Mouse (Mus musculus) MEL (cell line): ENCODE measurements at regions not wholly inside any gene's neighbourhood (a gene's known extent, or its start where the extent isn't known, plus 50 kb on each side); places are given as distances from the start of the nearest gene placed in this dataset.

ENCODE experiments used
- DNase-seq: peaks from one replicate; pipeline ENCODE4 v3.0.0; 2011; ENCODE audit warnings: low read depth, low spot score
- H3K27ac ChIP-seq: 2 replicates; pipeline ENCODE4 v1.5.1; 2012; ENCODE audit warnings: low read depth, mild to moderate bottlenecking, control low read depth, low read length, moderate library complexity; ENCODE audit not compliant: control insufficient read depth
- H3K27me3 ChIP-seq, 2 experiments: fragments of 150-350 bp in 1 of 2; sonication (generic) in 1 of 2; 2 replicates each; pipeline ENCODE4 v1.6.1; 2012; ENCODE audit warnings: low read length in 2 of 2, mild to moderate bottlenecking in 2 of 2, improper control_type of control experiment in 1 of 2, moderate library complexity in 1 of 2; ENCODE audit not compliant: insufficient read depth in 2 of 2, control insufficient read depth in 1 of 2
- H3K36me3 ChIP-seq, 2 experiments: 2 replicates each; pipeline ENCODE4 v1.6.1; 2012 to 2014; ENCODE audit warnings: low read length in 2 of 2, improper control_type of control experiment in 1 of 2, inconsistent platforms in 1 of 2, mild to moderate bottlenecking in 1 of 2; ENCODE audit not compliant: insufficient read depth in 2 of 2, control insufficient read depth in 1 of 2
- H3K4me1 ChIP-seq, 2 experiments: fragments of 150-350 bp in 1 of 2; sonication (generic) in 1 of 2; 2 replicates each; pipeline ENCODE4 v1.6.1; 2012; ENCODE audit warnings: low read length in 2 of 2, improper control_type of control experiment in 1 of 2, mild to moderate bottlenecking in 1 of 2; ENCODE audit not compliant: insufficient read depth in 2 of 2, control insufficient read depth in 1 of 2
- H3K4me3 ChIP-seq, 2 experiments: fragments of 150-350 bp in 1 of 2; sonication (generic) in 1 of 2; 2 replicates each; pipeline ENCODE4 v1.5.1; 2012; ENCODE audit warnings: low read depth in 2 of 2, low read length in 2 of 2, mild to moderate bottlenecking in 2 of 2, moderate library complexity in 2 of 2, control low read depth in 1 of 2, improper control_type of control experiment in 1 of 2; ENCODE audit not compliant: control insufficient read depth in 1 of 2, insufficient read depth in 1 of 2
- H3K79me2 ChIP-seq: 2 replicates; pipeline ENCODE4 v1.6.1; 2012; ENCODE audit warnings: mild to moderate bottlenecking, low read length, moderate library complexity; ENCODE audit not compliant: control insufficient read depth, poor library complexity, insufficient read depth
- H3K9ac ChIP-seq: 2 replicates; pipeline ENCODE4 v1.6.1; 2012; ENCODE audit warnings: low read depth, mild to moderate bottlenecking, control low read depth, low read length, moderate library complexity; ENCODE audit not compliant: control insufficient read depth, poor library complexity, severe bottlenecking
- H3K9me3 ChIP-seq: fragments of 150-350 bp; sonication (generic); replicated peaks from 2 replicates; pipeline ENCODE4 v1.6.1; 2012; ENCODE audit warnings: mild to moderate bottlenecking, low read length, improper control_type of control experiment, moderate library complexity; ENCODE audit not compliant: insufficient read depth
- BHLHE40 ChIP-seq: IDR thresholded peaks from 2 replicates; pipeline ENCODE4 v1.6.1; 2012; ENCODE audit warnings: low read depth, mild to moderate bottlenecking, inconsistent platforms, low read length, improper control_type of control experiment, borderline replicate concordance
- CHD1 ChIP-seq: IDR thresholded peaks from 2 replicates; pipeline ENCODE4 v1.6.1; 2012; ENCODE audit warnings: low read depth, mild to moderate bottlenecking, inconsistent platforms, low read length, improper control_type of control experiment
- CHD2 ChIP-seq: IDR thresholded peaks from 2 replicates; pipeline ENCODE4 v1.6.1; 2011; ENCODE audit warnings: low read length, improper control_type of control experiment
- CTCF ChIP-seq, 3 experiments: IDR thresholded peaks in 2 of 3; conservative IDR thresholded peaks in 1 of 3; 2 replicates each; pipeline ENCODE4 v1.5.1; 2011 to 2012; ENCODE audit warnings: low read length in 3 of 3, low read depth in 2 of 3, mild to moderate bottlenecking in 2 of 3, improper control_type of control experiment in 1 of 3, inconsistent platforms in 1 of 3, mixed read lengths in 1 of 3, moderate library complexity in 1 of 3; ENCODE audit not compliant: control insufficient read depth in 1 of 3, insufficient read depth in 1 of 3, poor library complexity in 1 of 3, severe bottlenecking in 1 of 3
- E2F4 ChIP-seq: IDR thresholded peaks from 2 replicates; pipeline ENCODE4 v1.6.1; 2011; ENCODE audit warnings: low read depth, low read length, improper control_type of control experiment, borderline replicate concordance
- ELF1 ChIP-seq: IDR thresholded peaks from 2 replicates; pipeline ENCODE4 v1.6.1; 2014; ENCODE audit warnings: low read depth, mild to moderate bottlenecking, inconsistent platforms, low read length, improper control_type of control experiment, moderate library complexity
- EP300 ChIP-seq, 2 experiments: IDR thresholded peaks; 2 replicates each; pipeline ENCODE4 v1.6.1; 2011; ENCODE audit warnings: improper control_type of control experiment in 2 of 2, low read length in 2 of 2, low read depth in 1 of 2, mild to moderate bottlenecking in 1 of 2
- GABPA ChIP-seq: IDR thresholded peaks from 2 replicates; pipeline ENCODE4 v1.6.1; 2012; ENCODE audit warnings: low read depth, mild to moderate bottlenecking, inconsistent platforms, low read length, improper control_type of control experiment, moderate library complexity
- HCFC1 ChIP-seq: IDR thresholded peaks from 2 replicates; pipeline ENCODE4 v1.6.1; 2012; ENCODE audit warnings: low read depth, mild to moderate bottlenecking, inconsistent platforms, low read length, improper control_type of control experiment, moderate library complexity
- KAT2A ChIP-seq: conservative IDR thresholded peaks from 2 replicates; pipeline ENCODE4 v1.6.1; 2012; ENCODE audit warnings: low read depth, low read length, improper control_type of control experiment, inconsistent platforms
- MAFK ChIP-seq: IDR thresholded peaks from 2 replicates; pipeline ENCODE4 v1.6.1; 2011; ENCODE audit warnings: low read depth, mild to moderate bottlenecking, low read length, improper control_type of control experiment, borderline replicate concordance
- MAZ ChIP-seq: IDR thresholded peaks from 2 replicates; pipeline ENCODE4 v1.6.1; 2012; ENCODE audit warnings: low read depth, mild to moderate bottlenecking, inconsistent platforms, low read length, improper control_type of control experiment
- MEF2A ChIP-seq: IDR thresholded peaks from 2 replicates; pipeline ENCODE4 v1.6.1; 2014; ENCODE audit warnings: low read depth, mild to moderate bottlenecking, inconsistent platforms, low read length, improper control_type of control experiment; ENCODE audit not compliant: poor library complexity, insufficient replicate concordance, severe bottlenecking; ENCODE audit errors: extremely low read depth
- MXI1 ChIP-seq: IDR thresholded peaks from 2 replicates; pipeline ENCODE4 v1.6.1; 2011; ENCODE audit warnings: mild to moderate bottlenecking, low read depth, low read length, improper control_type of control experiment
- MYB ChIP-seq: IDR thresholded peaks from 2 replicates; pipeline ENCODE4 v1.6.1; 2011; ENCODE audit warnings: mild to moderate bottlenecking, low read depth, low read length, improper control_type of control experiment
- MYC ChIP-seq: IDR thresholded peaks from 2 replicates; pipeline ENCODE4 v1.6.1; 2011; ENCODE audit warnings: low read depth, mild to moderate bottlenecking, low read length, improper control_type of control experiment, moderate library complexity
- NRF1 ChIP-seq: IDR thresholded peaks from 2 replicates; pipeline ENCODE4 v1.6.1; 2014; ENCODE audit warnings: low read depth, mild to moderate bottlenecking, inconsistent platforms, low read length, improper control_type of control experiment, moderate library complexity; ENCODE audit not compliant: poor library complexity, insufficient read depth, severe bottlenecking
- POLR2A ChIP-seq, 2 experiments: IDR thresholded peaks; 2 replicates each; pipeline ENCODE4 v1.6.1; 2011 to 2012; ENCODE audit warnings: low read length in 2 of 2, mild to moderate bottlenecking in 2 of 2, control low read depth in 1 of 2, improper control_type of control experiment in 1 of 2, low read depth in 1 of 2, moderate library complexity in 1 of 2; ENCODE audit not compliant: control insufficient read depth in 1 of 2, insufficient read depth in 1 of 2, poor library complexity in 1 of 2
- POLR2AphosphoS2 ChIP-seq: IDR thresholded peaks from 2 replicates; pipeline ENCODE4 v1.6.1; 2011; ENCODE audit warnings: low read length, improper control_type of control experiment
- POLR2AphosphoS5 ChIP-seq: IDR thresholded peaks from 2 replicates; pipeline ENCODE4 v1.6.1; 2012; ENCODE audit warnings: low read depth, borderline replicate concordance, mild to moderate bottlenecking, inconsistent platforms, low read length, moderate library complexity, mixed read lengths
- RAD21 ChIP-seq: IDR thresholded peaks from 2 replicates; pipeline ENCODE4 v1.6.1; 2011; ENCODE audit warnings: mild to moderate bottlenecking, low read depth, low read length, improper control_type of control experiment
- RCOR1 ChIP-seq: IDR thresholded peaks from 2 replicates; pipeline ENCODE4 v1.6.1; 2012; ENCODE audit warnings: low read depth, mild to moderate bottlenecking, inconsistent platforms, low read length, improper control_type of control experiment
- SIN3A ChIP-seq: IDR thresholded peaks from 2 replicates; pipeline ENCODE4 v1.6.1; 2012; ENCODE audit warnings: low read length, improper control_type of control experiment, inconsistent platforms
- SMC3 ChIP-seq: IDR thresholded peaks from 2 replicates; pipeline ENCODE4 v1.6.1; 2011; ENCODE audit warnings: low read depth, low read length, improper control_type of control experiment
- TAL1 ChIP-seq: IDR thresholded peaks from 2 replicates; pipeline ENCODE4 v1.6.1; 2012; ENCODE audit warnings: mild to moderate bottlenecking, inconsistent platforms, low read length, moderate library complexity, mixed read lengths
- TBP ChIP-seq: IDR thresholded peaks from 2 replicates; pipeline ENCODE4 v1.8.0; 2011; ENCODE audit warnings: low read depth, low read length, improper control_type of control experiment
- TCF12 ChIP-seq: IDR thresholded peaks from 2 replicates; pipeline ENCODE4 v1.6.1; 2014; ENCODE audit warnings: low read depth, mild to moderate bottlenecking, inconsistent platforms, low read length, improper control_type of control experiment, moderate library complexity
- USF1 ChIP-seq: IDR thresholded peaks from 2 replicates; pipeline ENCODE4 v1.6.1; 2014; ENCODE audit warnings: low read depth, mild to moderate bottlenecking, inconsistent platforms, low read length, improper control_type of control experiment, moderate library complexity
- USF2 ChIP-seq, 2 experiments: IDR thresholded peaks; 2 replicates each; pipeline ENCODE4 v1.6.1; 2011 to 2012; ENCODE audit warnings: improper control_type of control experiment in 2 of 2, low read length in 2 of 2, borderline replicate concordance in 1 of 2, inconsistent platforms in 1 of 2, low read depth in 1 of 2, mild to moderate bottlenecking in 1 of 2; ENCODE audit not compliant: insufficient read depth in 1 of 2
- ZKSCAN1 ChIP-seq: IDR thresholded peaks from 2 replicates; pipeline ENCODE4 v1.6.1; 2012; ENCODE audit warnings: low read depth, mild to moderate bottlenecking, inconsistent platforms, low read length, improper control_type of control experiment, moderate library complexity
- ZNF384 ChIP-seq: IDR thresholded peaks from 2 replicates; pipeline ENCODE4 v1.6.1; 2012; ENCODE audit warnings: low read depth, mild to moderate bottlenecking, inconsistent platforms, low read length, improper control_type of control experiment

DNA sequence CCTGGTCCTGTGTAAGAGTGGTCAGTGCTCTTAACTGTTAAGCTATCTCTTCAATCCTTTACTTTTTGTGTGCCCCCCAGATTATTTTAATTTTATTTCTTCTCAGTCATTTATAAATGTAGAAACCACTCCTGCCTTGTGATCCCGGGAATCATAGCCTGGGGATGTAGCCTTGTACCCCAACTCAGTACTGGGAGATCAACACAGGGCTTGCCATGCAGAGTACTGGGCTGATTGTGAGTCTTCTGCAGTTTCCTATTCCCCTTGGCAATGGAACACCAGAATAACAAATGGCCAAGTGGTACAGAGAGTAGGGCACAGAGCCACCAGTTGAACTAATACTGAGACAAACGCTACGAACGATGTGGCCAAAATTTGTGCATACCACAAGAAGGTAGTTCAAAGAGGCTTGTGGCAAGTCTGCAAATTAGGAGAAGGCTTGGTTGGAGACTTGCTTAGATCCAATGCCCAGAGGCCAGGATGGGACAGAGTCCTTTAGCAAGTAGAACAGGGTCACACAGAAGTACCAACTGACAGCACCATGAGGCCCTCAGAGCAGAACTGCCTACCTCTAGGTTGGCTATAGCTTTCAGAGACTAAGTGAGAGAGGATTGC lies 151.9 kb downstream of the Qrsl1 start:
- Histone ChIP-seq H3K4me1 (peaks cover 0 to 8% of the 10 kb centered on the region in 2 experiments; a peak in 2 of 4 replicates), H3K4me3 (no peak overlapping the region)
- TF ChIP-seq SIN3A (no peak), RCOR1 (no peak), SMC3 (no peak), MEF2A (no peak), TAL1 (no peak), CHD1 (no peak), KAT2A (no peak), EP300 (IDR thresholded peaks at IDR 0.05; ENCODE audit: low read depth in 1 of 2, low read length in 2 of 2) (no peak), NRF1 (no peak), CHD2 (no peak), POLR2A (IDR thresholded peaks at IDR 0.05; ENCODE audit: control insufficient read depth in 1 of 2, insufficient read depth in 1 of 2, low read depth in 1 of 2, low read length in 2 of 2, poor library complexity in 1 of 2) (no peak), GABPA (no peak), USF1 (no peak), E2F4 (no peak), MAFK (no peak)
- TF ChIP-seq, all 39 proteins: peak for 0
- H3K27me3 ChIP-seq = no peaks in the 10 kb centered on the region
- H3K9me3 ChIP-seq = no peaks in the 10 kb centered on the region
- no peak for DNase-seq
- no peak overlapping the region for H3K9ac ChIP-seq
- H3K27ac ChIP-seq = no peak overlapping the region
- H3K36me3 ChIP-seq = peaks cover 0 to 4% of the 10 kb centered on the region in 2 experiments; a peak in 2 of 4 replicates
- no peaks in the 10 kb centered on the region for H3K79me2 ChIP-seq

DNA sequence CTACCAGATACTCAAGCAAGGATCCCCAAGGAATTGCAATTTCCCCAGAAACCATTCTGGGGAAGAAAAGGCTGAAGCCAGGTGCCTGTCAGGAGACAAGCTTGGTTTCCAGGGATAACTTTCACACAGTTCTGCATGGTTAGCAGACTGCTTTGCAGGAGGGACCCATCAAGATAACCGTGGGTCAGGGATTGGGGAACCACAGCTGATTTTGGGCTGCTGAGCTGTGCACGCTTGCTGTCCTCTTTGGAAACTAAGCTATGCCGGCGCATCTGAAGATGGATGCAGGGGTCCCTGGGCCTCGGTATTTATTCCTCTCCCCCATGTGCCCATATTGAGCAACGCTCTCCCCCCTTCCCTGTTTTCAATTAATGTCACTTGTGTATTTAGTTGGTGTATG lies 151.1 kb downstream of the Qrsl1 start:
- Histone ChIP-seq H3K79me2 (no peaks in the 10 kb centered on the region), H3K36me3 (peaks cover 0 to 4% of the 10 kb centered on the region in 2 experiments; a peak in 2 of 4 replicates), H3K4me3 (no peak overlapping the region), H3K27ac (no peak overlapping the region), H3K9me3 (no peaks in the 10 kb centered on the region), H3K4me1 (peaks cover 0 to 8% of the 10 kb centered on the region in 2 experiments; a peak in 2 of 4 replicates), H3K27me3 (no peaks in the 10 kb centered on the region), H3K9ac (no peak overlapping the region)
- no peak for TF ChIP-seq CTCF (IDR thresholded peaks at IDR 0.05 in 2 of 3, conservative IDR thresholded peaks at IDR 0.05 in 1 of 3; ENCODE audit: control insufficient read depth in 1 of 3, insufficient read depth in 1 of 3, low read depth in 2 of 3, low read length in 3 of 3, poor library complexity in 1 of 3, severe bottlenecking in 1 of 3)
- TF ChIP-seq RAD21 = no peak
- TF ChIP-seq HCFC1 = no peak
- no peak for TF ChIP-seq USF2 (IDR thresholded peaks at IDR 0.05; ENCODE audit: borderline replicate concordance in 1 of 2, insufficient read depth in 1 of 2, low read depth in 1 of 2, low read length in 2 of 2)
- no peak for TF ChIP-seq MXI1
- TF ChIP-seq ELF1 = no peak
- no peak for TF ChIP-seq MYB
- TF ChIP-seq POLR2AphosphoS2 = no peak
- TF ChIP-seq POLR2AphosphoS5 = no peak
- TF ChIP-seq BHLHE40 = no peak
- no peak for TF ChIP-seq ZKSCAN1
- no peak for TF ChIP-seq ZNF384
- TF ChIP-seq TCF12 = no peak
- TF ChIP-seq SIN3A = no peak
- TF ChIP-seq MAZ = no peak
- no peak for TF ChIP-seq MYC
- TF ChIP-seq TBP = no peak
- no peak for DNase-seq
